Mouse (Mus musculus): Measurements from ENCODE around the gene Chek2.
"Not testable (repeated sequence)": the region's sequence is repeated elsewhere in the genome, so short reads cannot be mapped to it uniquely, and the experiment has no call there.

Chek2 gene

DNA sequence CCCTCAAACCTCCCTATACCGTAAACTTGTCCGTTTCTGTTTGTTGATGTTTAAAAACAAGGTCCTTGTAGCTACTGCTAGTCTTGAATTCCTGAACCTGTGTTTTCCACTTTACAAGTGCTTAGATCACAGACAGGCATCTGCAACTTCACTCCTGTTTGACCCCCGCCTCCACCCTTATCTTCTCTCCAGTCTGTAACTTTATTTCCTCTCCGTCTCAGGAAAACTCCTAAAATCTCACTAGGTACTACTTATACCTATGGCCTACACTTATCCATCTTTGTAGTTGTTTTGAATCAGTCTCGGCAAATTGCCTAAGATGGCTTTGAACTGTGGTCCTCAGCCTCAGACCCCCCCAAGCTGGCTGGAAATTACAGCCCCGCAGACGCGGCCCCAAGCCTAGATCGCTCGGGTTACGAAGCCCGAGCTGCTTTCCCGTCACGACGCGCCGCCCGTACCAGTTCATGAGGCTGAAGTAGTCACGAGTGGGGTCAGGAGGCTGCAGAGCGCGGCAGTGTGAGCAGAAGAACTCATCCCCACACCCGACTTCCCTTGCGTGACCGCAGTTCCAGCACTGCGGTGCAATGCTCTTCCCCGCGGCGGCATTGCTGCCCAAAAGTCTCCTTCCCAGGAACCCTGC, 621 bp upstream of the Chek2 start:
- in situ Hi-C loops (cut with MseI, MboI), result no loop called here

DNA sequence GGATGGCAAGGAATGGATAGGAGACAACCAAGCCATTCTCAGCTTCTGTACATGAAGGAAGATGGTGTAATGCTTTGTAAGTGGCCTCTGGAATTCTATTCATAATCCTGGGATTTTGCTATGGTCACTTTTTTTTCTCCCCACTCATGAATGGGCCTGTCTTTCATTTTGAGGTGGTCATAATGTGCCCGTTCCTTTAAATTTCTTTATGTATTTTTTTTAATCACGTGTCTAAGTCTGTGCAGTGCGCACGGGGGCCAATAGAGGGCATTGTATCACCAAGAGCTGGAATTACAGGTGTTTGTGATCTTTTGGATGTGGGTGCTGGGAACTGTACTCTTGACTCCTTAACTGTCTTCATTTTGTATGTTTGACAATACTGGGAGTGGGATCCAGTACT, 686 bp downstream of the Chek2 start:
- in situ Hi-C loops (cut with MseI, MboI), result no loop called here

DNA sequence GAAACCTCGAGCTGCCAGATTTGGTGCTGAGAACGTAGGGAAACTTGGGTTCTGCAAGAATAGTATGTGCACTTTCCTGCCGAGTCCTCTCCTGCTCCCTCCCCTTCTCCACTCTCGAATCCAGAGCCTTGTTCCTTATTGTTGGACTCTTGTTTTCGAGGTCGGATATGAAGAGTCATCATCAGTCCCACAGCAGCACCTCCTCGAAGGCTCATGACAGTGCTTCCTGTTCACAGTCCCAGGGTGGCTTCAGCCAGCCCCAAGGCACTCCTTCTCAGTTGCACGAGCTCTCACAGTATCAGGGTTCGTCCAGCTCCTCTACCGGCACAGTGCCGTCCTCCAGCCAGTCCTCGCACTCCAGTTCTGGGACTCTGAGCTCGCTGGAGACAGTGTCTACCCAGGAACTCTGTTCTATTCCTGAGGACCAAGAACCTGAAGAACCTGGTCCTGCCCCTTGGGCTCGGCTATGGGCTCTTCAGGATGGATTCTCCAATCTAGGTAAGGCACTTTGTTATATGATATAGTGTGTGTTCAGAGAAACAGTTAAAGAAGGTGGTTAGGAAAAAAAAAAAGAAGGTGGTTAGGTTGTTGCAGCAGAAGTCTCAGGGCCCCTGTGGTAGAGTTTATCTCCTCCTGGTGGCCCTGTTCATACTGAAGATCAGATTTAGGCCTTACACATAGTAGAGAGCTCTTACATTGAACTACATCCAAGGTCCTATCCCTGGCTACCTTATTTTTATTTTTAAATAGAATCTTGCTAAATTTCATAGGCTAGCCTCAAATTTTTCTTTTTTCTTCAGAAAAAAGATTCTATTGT, 1.5 kb downstream of the Chek2 start:
- in situ Hi-C loops (cut with MseI, MboI), result no loop called here

DNA sequence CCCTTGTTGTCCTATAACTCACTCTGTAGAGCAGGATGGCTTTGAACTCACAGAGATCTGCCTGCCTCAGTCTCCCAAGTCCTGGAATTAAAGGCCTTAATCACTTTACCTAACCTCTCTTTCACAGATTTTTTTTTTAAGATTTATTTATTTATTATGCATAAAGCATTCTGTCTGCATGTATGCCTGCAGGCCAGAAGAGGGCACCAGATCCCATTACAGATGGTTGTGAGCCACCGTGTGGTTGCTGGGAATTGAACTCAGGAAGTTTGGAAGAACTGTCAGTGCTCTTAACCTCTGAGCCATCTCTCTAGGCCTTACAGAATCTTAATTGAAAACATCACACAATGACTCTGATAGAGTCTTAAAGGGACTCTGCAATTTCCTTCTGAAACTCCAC, 13.2 kb downstream of the Chek2 start:
- in situ Hi-C loops (cut with MseI, MboI), result no loop called here

DNA sequence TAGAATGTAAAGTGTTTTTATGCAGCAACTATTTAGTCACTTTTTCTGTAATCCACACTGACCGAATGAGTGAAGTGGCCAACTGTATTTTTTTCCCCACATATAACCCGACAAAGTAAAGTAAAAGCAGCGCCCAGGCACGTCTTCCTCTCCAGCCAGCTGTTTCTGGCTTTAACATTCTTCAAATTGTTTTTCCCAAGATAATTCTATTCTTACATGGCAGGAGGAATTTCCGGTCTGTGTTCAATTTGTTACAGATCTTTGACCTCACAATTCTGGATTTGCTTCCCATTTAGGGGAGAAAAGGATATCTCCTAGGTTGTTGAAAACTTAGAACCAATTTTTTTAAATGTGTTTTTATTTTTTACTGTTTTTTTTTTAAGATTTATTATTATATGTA, 17.3 kb downstream of the Chek2 start:
- in situ Hi-C loops (cut with MseI, MboI), result no loop called here

DNA sequence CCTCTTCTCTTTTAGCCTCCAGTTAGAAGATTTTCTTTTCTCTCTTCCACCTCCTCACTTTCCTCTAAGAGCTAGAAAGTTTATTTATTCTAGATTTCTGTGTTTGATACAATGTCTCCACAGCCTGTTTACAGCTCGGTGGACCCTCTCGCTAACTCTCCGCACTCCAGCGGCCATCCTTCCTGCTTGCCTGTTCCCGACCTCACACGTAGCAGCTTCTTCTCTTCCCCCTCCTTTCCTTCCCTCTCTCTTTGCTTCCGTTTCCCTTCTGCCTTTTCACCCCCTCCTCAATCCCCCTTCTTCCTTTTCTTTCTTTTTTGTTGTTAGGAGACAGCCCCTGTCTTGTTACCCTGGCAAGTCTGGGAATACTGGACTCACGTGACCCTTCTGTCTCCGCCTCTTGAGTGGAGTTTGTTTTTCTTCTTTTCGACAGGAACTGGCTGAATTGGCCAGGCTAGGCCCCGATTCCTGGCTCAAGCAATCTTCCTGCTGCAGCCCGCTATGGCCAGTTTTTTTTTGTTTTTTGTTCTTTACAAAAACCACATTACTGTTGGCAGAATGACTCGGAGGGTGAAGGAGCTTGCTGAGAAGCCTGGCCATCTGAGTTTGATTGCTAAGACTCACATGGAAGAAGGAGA, 19.4 kb downstream of the Chek2 start:
- in situ Hi-C loops (cut with MseI, MboI), result no loop called here

DNA sequence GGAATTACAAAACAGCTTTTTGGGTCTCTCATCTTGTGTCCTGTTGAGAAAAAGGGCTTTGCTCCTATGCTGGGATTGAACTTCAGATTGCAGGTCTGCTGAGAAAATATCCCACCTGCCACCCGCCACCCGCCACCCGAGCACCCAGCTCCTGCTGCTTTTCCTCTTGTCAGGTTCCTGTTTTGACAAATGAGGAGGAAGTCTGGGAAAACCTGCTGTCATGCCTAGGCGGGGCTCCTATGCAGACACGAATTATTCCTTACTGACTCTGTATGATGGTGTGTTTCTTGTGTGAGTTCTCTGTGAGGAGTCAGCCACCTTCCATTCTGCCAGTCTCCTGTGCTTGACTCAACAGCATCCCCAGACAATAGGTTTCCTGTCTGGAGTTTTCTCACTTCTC, 20.7 kb downstream of the Chek2 start:
- in situ Hi-C loops (cut with MseI, MboI), result no loop called here

DNA sequence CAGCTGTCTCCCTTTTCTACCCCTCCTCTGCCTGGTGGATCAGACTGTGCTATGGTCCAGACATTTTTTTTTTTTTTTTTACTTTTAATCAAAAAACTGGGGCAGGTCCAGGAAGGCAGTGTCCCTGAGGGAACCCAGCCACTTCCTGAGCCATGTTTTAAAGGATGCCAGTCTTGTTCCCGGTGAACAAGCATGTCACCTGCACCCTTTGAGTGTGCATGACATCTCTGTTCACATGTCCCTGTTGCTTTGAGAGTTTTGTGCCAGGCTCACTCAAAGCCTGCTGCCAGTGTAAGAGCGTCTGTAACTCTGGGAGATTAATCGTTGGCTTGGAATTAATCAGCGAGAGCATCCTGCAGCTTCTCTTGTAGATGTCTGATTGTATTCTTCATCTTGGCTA, 28.7 kb downstream of the Chek2 start:
- in situ Hi-C loops (cut with MseI, MboI), result no loop called here

DNA sequence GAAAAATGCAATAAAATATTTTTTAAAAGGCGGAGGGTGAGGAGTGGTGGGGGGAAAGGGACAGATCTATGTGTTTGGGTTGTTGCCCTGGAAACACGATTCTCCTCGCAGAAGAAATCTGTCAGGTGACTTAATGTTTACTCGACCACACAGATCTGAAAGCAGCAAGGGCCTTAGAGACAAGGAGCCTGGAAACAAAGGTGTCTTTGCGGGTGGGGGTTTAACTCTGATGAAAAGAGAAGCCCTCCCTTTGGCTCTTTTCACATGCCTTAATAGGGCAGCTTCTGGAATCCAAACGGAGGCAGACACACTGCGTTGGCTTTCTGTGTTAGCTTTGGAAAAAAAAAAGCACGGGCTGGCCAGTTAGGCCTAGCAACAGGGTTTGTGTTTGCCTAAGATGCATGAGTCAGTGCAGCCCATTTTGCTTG, 29.5 kb downstream of the Chek2 start:
- in situ Hi-C loops (cut with MseI, MboI), result no loop called here

DNA sequence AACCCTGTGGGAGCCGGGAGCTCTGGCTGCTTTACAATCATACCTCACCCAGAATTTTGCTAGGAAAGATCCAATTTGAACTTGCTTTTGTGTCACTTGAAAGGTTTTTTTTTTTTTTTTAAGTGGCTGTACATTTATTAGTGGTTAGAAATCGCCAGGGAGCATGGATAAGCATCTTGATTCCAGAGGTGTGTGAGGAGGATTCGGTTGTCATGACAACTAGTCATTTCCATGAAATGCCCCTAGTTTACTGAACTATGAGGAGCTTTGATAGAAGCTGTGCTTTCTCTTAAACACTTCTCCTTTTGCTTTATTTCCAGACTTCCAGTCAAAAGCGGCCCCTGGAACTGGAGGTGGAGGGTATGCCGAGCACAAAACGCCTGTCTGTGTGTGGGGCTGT, 33.4 kb downstream of the Chek2 start:
- in situ Hi-C loops (cut with MseI, MboI), result no loop called here

DNA sequence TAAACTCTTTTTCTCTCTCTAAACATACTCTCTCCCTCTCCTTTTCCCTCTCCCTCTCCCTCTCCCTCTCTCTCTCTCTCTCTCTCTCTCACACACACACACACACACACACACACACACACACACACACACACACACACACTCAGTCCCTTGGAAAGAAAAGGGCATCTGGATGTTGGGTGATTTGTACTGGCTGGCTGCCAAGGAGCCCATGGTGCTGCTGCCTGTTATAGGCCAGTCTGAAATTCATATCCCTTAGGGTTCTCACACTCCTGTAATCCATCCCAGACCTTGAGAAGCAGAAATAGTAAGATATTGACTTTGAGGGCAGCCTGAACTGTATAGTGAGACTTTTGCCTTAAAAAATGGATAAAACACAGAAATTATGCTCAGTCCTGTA, 34.9 kb downstream of the Chek2 start:
- in situ Hi-C loops (cut with MseI, MboI), result no loop called here

DNA sequence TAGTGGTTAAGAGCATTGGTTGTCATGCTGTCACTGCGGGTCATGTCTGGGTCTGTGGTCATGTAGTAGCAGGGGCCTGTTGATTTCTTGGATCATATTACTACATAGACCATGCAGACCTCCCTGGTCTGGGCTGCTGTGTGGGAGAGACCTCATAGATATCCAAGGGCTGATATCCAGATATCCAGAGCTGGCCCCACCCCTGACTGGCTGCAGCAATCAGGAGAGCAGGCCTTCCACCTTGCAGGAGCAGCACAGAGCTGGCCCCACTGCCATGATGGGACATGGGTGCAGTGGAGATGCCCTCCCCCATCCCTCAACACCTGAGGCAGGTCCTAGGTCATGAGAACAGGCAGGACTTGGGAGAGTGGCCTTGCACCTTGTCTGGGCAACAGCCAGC, 35.5 kb downstream of the Chek2 start:
- in situ Hi-C loops (cut with MseI, MboI), result no loop called here

DNA sequence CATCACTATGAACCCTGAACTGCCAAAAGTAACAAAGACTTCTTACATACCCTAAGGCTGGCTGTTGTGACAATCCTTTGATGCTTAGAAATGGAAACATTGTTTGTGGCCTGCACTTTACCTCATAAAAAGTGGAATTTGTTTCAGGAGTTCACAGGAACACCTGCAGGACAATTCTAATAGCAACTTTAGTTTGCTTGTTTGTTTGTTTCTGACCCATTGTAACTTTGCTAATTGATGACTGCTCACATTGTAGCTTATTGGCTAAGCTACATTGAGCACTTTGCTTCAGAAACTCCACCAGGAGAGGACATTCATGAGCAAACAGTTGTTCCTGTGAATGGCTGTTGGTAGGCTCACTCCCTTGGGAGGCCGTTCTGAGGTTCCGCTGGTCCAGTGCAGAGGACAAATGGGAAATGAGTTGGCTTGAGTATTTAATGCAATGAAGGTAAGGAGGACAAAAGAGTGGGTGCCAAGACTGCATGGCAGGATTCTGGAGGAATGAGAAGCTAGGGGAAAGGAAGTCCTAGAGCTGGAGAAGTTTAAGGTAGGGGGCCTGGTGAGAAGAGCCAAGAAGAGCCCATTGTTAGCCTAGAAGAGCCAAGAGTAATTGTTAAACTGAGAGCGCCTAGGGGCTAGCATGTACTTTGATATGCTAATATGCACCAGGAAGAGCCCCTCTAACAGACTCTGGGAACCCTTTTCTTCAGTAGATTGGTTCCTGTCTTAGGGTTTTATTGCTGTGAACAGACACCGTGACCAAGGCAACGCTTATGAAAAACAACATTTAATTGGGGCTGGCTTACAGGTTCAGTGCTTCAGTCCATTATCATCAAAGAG, 38.1 kb downstream of the Chek2 start:
- in situ Hi-C loops (cut with MseI, MboI), result no loop called here

DNA sequence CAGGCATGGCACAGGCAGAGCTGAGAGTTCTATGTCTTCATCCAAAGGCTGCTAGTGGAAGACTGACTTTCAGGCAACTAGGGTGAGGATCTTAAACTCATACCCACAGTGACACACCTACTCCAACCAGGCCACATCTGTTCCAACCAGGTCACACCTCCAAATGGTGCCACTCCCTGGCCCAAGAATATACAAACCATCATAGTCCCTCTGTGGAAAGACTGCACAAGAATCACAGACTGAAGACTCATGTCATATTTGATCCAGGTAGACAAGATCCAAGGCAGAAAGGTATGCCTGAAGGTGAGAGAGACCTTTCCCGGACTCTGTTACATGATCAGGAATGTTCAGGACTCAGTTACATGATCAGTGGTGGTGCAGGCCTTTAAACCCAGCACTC, 38.7 kb downstream of the Chek2 start:
- in situ Hi-C loops (cut with MseI, MboI), result not testable (repeated sequence)

DNA sequence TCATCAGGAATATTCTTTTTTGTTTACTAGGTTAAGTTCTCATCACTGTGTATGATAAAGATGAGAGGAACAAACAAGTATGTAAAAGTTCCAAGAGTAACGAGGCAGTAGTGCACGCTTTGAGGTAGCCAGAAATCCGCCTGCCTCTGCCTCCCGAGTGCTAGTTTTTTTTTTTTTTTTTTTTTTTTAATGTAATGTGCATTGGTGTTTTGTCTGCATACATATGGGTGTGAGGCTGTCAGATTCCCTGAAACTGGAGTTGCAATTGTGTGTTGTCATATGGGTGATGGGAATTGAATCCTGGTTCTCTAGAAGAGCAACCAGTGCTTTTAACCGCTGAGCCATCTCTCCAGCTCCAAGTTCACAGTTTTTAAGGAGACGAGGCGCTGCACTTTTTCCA, 39.3 kb downstream of the Chek2 start:
- in situ Hi-C loops (cut with MseI, MboI), result no loop called here

DNA sequence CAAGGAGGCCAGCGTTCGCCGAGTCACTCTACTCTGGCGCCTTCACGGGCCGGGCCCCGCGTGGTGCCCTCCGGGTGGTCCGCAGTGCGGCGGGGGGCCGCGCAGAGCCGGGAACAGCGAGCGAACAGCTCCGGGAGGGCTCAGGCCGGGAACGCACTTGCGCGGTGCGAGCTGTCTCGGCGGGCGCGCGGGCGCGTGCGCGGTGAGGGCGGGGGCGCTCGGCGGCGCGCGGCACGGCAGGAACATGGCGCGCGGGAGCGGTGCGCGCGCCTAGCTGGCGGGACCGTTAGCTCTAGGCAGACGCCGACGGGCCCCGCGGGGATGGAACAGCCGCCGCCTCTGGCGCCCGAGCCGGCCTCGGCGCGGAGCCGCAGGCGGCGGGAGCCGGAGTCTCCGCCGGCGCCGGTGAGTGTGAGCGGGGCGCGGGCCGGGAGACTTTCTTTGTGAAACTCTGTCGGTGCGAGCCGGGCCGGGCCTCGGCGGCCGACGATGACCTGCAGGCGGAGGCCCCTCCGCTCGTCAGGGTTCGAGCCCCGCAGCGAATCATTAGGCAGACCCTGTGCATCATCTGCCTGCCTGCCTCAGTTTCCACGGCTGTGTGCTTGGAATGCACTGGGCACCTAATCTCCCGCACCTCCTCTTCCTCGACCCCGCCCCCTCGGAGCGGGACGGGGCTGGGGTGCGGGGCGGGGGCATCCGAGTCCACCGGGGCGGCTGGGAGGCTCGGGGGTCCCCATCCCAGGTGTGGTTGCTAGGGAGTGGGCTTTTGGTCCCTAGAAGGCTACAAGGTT, 40.0 kb downstream of the Chek2 start, which contains the start of gene Ttc28:
Ttc28 (plus strand) TSS at position 220 of the 791 bp plus-strand sequence.
- in situ Hi-C loops (cut with MseI, MboI), result no loop called here

DNA sequence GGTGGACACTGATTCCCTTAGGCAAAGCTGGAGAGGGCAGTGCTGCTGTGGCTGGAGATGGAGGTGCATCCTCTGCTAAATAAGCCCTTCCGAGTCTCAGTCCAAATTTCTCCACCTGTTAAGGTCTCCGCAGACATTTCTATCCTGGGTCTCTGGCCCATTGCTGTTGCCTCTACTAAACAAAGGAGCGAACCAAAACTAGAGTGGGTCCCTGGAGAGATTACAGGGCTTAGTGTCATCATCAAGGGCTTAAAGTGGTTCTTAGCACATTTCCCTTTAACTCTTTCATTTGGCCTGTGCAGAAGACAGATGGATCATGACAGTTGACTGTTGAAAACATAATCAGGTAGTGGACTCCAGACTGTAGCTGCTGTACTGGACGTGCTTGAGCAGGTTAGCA, 48.8 kb downstream of the Chek2 start:
- in situ Hi-C loops (cut with MseI, MboI), result no loop called here

DNA sequence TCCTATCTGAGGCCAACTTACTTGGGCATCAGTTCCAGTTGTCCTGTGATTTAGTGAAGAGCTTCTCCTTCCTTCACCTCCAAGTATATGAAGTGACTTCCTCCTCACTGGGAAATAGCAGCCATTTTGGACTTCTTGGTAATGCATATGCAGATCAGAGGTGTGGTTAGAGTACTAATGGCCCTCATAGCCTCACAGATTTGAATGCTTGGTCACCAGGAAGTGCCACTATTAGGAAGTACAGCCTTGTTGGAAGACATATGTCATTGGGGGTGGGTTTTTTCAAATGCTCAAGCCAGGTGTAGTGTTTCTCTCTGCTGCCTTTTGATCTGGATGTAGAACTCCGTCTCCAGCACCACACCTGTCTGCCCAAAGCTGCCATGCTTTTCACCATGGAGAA, 50.2 kb downstream of the Chek2 start:
- in situ Hi-C loops (cut with MseI, MboI), result no loop called here

DNA sequence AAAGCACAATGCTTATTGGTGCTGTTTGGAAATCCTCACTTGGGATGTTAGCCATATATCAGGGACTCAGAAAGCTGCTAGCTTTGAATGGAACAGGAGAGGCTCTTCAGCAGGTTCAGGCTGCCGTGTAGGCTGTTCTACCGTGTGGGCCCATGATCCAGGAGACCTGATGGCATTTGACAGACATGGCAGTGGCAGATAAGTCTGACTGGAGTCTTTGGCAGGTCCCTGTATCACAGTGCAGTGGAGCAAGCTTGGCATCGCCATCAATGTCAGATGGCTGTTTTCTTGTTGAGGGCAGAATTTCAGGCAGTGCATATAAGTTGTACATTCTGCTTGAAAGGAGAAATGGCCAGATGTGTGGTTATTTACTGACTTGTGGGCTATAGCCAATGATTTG, 50.8 kb downstream of the Chek2 start:
- in situ Hi-C loops (cut with MseI, MboI), result no loop called here

DNA sequence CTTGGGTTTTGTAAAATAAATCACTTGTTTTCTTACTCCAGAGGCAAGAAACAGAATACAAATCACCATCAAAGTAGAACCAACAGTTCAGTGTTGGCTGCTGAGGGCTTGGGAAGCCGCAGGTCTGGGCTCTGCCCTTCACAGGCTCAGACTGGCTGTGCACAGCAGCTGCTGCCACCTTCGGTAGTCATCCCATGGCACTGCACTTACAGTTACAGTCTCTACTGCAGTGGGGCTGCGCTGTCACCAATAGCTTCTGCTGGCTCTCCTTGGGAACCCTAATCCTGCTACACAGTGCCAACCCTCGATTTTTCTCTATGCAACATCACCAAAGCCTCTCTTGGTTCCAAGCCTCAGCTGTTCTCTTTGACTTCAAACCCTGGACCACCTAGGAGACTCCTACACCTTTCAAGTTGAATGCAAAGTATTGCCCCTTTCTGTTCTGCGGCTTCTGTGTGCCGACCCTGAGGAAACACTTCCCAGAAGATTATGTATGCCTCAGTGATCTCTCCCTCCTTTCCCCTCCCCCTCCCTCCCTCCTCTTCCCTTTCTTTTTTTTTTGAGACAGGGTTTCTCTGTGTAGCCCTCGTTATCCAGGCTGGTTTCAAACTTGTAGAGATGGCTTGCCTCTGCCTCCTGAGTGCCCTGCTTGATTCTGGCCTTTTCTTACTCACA, 57.5 kb downstream of the Chek2 start:
- in situ Hi-C loops (cut with MseI, MboI), result no loop called here

DNA sequence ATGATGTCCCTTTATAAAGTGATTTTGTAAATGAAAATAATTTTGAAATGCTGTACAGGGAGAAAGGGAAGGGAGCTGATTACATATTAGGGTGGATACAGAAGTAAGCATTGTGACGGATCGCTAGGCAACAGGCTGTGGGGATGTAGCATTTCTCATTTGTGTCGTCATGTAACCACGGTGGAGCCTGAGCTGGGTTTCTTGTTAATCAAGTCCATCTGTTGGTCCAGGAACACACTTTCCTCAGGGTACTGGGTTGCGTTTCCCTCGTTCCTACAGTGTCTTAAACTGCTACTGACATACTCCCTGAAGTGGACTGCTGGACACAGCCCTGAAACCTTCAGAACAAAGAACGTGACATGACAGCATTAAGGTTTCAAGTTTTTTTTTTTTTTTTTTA, 58.4 kb downstream of the Chek2 start:
- in situ Hi-C loops (cut with MseI, MboI), result no loop called here
